Mouse (Mus musculus) gastrocnemius, postnatal 25 days (tissue): ENCODE measurements around the gene Clec4a4. TPM values are rescaled to one million over a fixed set of nuclear protein-coding genes. Genes with fewer than 3 reads are reported as not detected.
"Not testable (repeated sequence)": the region's sequence is repeated elsewhere in the genome, so short reads cannot be mapped to it uniquely, and the experiment has no call there.

ENCODE experiments used
- DNase-seq: peaks from one replicate; pipeline ENCODE4 v3.0.0; 2022
- long read RNA-seq, 2 experiments: library from polyadenylated mRNA; stranded (forward); transcript quantifications; one replicate each; pipeline ENCODE4 v2.0.0; 2021
- total RNA-seq, 2 experiments: library from RNA; stranded (reverse); gene quantifications; 1 replicate in 1 of 2; 2 replicates in 1 of 2; pipeline ENCODE4 v1.2.3; 2021

Gene Clec4a4
- total RNA-seq = not detected
- long read RNA-seq, experiment 1 = 0 reads
- long read RNA-seq, experiment 2 = 0 reads

DNA sequence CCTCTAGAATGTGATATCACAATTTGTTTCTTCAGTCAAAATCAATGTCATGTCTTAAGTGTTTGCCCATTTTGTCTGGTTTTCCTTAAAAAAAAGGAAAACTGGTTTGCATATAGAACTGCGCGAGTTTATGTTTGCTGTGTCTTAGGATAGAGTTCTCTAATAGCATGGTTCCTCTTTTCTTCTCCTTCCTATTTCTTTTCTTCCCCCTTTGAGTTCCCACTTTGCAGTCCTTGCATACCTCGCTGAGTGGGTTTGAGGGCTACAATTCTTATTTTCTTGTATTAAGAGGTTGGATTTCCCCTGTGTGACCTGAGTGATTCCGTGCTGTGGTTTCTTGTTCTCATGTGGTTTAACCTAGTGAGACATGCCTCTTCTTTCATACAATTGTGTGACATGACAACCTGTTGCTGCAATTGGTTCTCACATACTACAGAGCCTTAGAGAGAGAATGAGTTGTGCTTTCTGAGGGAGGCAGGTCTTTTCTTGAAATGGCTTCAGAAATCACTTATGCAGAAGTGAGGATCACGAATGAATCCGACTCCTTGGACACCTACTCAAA lies at the start of gene Clec4a4:
Clec4a4 (plus strand) TSS at position 492 of the 562 bp plus-strand sequence.
- DNase-seq = no peak

GRCm38 (mm10) chr6:122946760-122947159 lies 43.4 kb upstream of the Clec4a4 start:
- DNase-seq = no peak

- DNase-seq = no peak
Observed at GRCm38 (mm10) chr6:122952401-122952800, 37.8 kb upstream of the Clec4a4 start, which contains the start of gene Clec4a3. Clec4a3 (plus strand) TSS chr6:122952515.

- no peak for DNase-seq
Observed at GRCm38 (mm10) chr6:122964562-122964961, 25.6 kb upstream of the Clec4a4 start.

GRCm38 (mm10) chr6:122969048-122969447 lies 21.1 kb upstream of the Clec4a4 start:
- no peak for DNase-seq

DNA sequence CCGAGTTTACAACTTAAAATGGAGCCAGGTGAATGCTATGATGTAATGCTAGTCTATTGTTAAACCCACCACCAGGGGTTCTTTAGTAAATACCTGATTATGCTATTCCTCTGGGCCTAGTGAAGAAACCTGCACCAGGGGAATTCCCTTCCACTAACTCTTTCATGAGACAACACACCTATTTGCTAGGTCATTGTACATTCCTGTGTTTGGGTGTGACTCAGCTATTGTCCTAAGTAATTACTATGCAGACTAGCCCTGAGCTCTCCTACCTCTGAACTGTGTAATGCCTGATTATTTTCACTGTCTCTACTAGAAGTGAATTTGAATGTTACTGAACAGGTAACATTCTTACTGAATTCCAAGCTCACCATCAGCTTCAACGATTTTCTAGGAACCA lies 14.5 kb downstream of the Clec4a4 start:
- not testable (repeated sequence) for DNase-seq

GRCm38 (mm10) chr6:123005591-123005990 lies 15.4 kb downstream of the Clec4a4 start:
- DNase-seq = no peak

- DNase-seq = no peak
Observed at GRCm38 (mm10) chr6:123049742-123050372, 59.7 kb downstream of the Clec4a4 start, which contains the start of gene Clec4b1. Clec4b1 (plus strand) TSS chr6:123049962.

Other genes with a start within 250 kb of the Clec4a4 start
- gene Slc2a3, start 188.7 kb upstream of the Clec4a4 start, total RNA-seq = 1 to 10 TPM in 1 of 2 experiments, under 1 TPM in 1; 0.88 to 1.4 TPM
- gene Foxj2, start 170.5 kb upstream of the Clec4a4 start, total RNA-seq = 10 to 100 TPM; 18.4 to 20.9 TPM
- gene C3ar1, start 134.2 kb upstream of the Clec4a4 start, total RNA-seq = under 1 TPM; 0.82 to 0.91 TPM
- 10 to 100 TPM; 17.4 to 18.3 TPM for gene Necap1, start 115.9 kb upstream of the Clec4a4 start, total RNA-seq
- 1 to 10 TPM; 1.3 to 1.9 TPM for gene Clec4a1, start 68.5 kb upstream of the Clec4a4 start, total RNA-seq
- 1 to 10 TPM; 1.1 to 1.2 TPM for gene Clec4a3, start 37.9 kb upstream of the Clec4a4 start, total RNA-seq
- not detected for gene Clec4b1, start 59.6 kb downstream of the Clec4a4 start, total RNA-seq
- gene Clec4a2, start 116.1 kb downstream of the Clec4a4 start, total RNA-seq = under 1 TPM; 0.43 to 0.72 TPM
- gene Clec4b2, start 182.5 kb downstream of the Clec4a4 start, total RNA-seq = not detected
- not detected for gene Clec4n, start 239.5 kb downstream of the Clec4a4 start, total RNA-seq